Mouse (Mus musculus): ENCODE measurements around the gene Olfr893.
"Not testable (repeated sequence)": the region's sequence is repeated elsewhere in the genome, so short reads cannot be mapped to it uniquely, and the experiment has no call there.

DNA sequence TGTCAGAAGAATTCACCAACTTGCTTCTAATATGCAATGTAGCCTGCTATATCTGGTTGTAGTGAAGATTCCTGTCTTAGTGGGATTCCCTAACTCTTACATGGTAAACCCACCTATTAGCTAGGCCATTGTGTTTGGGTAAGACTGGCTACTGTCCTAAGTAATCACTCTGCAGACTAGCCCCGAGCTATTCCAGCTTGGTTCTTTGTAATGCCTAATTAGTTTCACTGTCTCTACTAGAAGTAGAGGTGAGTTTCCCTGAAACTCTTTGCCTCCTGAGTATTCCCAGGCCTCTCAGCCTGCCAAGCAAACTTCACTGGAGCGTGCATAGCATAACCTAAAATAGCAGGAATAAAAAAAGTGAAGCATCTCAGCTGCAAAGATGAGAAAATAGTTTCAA, 39.8 kb upstream of the Olfr893 start:
- TF ChIP-seq CTCF, EP300 (IDR thresholded peaks at IDR 0.05; ENCODE audit: low read depth): not testable (repeated sequence)

All from heart, postnatal 0 days (tissue).